Mouse (Mus musculus) megakaryocyte-erythroid progenitor cell, adult 5-6 weeks (primary cell): ENCODE data around the gene Smarca2. TPM values are rescaled to one million over a fixed set of nuclear protein-coding genes. Genes with fewer than 3 reads are reported as not detected.
"Not testable (repeated sequence)": the region's sequence is repeated elsewhere in the genome, so short reads cannot be mapped to it uniquely, and the experiment has no call there.

Experiments used
- ATAC-seq: replicated peaks from 2 replicates; pipeline ENCODE4 v1.8.0; 2016; ENCODE audit warnings: mild to moderate bottlenecking, inconsistent platforms; ENCODE audit not compliant: severe bottlenecking, poor library complexity, low FRiP score, low TSS enrichment
- total RNA-seq, 2 experiments: library from RNA; stranded (forward) in 1 of 2; stranded (reverse) in 1 of 2; fragments of 200-1000, 215-1000 nt in 1 of 2; fragments of >200 nt in 1 of 2; fragmentation: Nextera tagmentation in 1 of 2; gene quantifications; 2 replicates each; pipeline ENCODE4 v1.2.3; 2014 to 2017

The Smarca2 gene
- total RNA-seq, 2 experiments from 2014 or later, result 37.5 to 38.6 TPM

DNA sequence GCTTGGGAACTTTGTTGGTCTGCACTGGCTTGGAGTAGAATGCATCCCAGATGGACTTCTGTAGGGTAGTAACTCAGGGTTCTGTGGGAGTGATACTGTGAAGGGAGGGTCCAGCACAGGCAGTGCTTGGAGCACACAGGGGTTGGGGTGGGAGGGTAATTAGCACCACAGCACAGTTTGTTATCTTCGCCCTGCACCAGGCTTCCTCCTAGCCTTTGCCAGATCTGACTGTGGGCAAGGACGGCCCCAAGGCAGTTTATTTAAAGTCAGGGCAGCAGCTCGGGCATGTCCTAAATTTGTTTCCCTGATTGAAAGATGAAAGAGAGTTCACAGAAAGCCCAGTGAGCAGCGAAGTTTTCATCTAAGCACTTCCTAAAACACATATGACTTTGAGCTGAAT lies 8.1 kb downstream of the Smarca2 start:
- ATAC-seq, result peak; percentile 90

DNA sequence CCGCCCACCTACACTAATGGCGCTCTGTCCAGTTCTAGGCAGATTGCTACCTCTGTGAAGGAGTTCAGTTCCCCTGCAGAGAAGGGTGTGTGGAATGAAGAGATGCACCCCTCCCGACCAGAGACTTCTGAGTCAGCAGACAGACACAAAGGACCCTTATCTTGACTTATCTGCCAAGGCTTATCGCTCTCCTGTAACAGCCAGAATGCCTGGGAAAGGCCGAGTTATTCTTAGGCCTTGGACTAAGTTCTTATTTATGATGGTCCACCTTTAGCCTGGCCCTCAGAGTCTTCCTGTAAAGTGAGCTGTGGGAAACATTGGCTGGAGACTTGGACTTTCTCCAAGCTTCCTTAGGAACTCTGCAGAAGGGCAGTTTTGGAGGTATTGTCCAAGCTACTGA lies 8.8 kb downstream of the Smarca2 start:
- ATAC-seq, result peak; percentile 50

DNA sequence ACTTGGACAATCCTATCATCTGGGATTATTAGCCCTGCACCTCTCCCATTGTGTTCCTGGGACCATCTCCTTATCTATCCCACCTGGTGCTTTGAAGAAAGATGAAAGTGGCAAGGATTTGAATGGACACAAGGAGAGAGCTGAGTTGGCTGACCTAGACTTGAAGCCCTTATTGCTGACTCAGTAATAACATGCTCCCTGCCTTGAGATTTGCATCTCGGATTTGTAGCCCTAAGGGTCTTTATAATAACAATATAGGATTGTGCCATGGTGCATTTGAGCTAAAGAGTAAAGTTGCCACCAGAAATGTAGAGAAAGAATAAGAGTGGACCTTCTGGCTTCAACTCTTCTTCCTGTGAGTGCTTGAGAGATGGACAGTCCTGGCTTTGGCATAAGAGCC lies 11.4 kb downstream of the Smarca2 start:
- no peak for ATAC-seq

DNA sequence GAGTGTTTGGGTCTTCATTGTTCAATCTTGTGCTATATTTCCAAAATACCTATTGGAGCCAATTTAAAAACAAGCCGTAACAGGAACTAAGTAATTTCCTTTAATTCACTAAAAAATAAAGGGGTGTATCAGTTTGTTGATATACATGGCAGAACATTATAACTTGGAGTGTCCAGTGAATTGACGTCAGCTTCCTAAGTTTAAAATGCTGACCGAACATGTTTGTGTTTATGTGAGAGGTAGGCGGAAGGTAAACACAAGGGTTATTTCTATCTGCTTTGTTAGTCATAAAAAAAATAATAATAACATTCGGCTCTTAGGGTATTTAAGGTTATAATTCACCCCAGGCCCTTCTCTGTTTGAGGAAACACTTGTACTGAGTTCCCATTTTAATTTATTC lies 12.4 kb downstream of the Smarca2 start:
- no peak for ATAC-seq

DNA sequence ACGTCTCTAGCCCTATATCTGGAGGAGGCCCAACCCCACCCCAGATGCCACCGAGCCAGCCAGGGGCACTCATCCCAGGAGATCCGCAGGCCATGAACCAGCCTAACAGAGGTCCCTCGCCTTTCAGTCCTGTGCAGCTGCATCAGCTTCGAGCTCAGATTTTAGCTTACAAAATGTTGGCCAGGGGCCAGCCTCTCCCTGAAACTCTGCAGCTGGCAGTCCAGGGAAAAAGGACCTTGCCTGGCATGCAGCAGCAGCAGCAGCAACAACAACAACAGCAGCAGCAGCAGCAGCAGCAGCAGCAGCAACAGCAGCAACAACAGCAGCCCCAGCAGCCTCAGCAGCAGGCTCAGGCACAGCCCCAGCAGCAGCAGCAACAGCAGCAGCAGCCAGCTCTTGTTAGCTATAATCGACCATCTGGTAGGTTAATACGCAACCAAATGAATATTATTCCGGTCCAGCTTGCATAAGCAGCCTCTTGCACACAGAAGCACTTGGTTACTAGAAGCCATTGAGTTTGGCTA lies 25.9 kb downstream of the Smarca2 start:
- no peak for ATAC-seq

DNA sequence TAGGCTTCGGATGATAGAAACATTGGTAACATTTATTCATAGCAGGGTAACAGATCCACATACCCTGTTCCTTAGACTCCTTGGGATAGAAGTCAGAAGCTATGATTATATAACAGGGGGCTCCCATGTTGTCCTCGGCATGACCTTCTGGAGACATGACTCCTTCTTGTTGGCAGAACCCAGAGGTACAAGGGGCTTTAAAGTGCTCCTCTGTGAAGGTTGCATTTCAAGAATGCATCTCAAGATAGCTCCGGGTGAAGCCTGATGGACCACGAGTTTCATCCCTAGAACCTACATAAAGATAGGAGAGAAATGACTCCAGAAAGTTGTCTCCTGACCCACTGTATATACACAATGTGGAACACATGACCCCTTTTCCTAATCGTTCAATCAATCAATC lies 27.4 kb downstream of the Smarca2 start:
- ATAC-seq, result no peak

DNA sequence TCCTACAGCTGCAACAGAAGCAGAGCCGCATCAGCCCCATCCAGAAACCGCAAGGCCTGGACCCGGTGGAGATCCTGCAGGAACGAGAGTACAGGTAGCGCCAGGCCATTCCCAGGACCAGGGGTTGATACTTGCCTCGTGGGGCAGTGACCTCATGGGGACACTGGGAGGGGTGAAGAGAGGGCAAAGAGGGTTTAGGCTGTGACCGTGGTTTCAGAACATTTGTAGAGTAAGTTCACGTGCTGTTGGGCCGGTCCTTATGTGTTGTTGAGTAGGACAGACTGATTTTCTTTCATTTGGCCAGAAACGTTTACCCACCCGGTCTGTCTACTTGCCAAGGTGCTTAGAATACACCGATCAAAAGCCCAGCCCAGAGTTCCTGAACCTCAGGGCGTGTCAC lies 35.7 kb downstream of the Smarca2 start:
- no peak for ATAC-seq

DNA sequence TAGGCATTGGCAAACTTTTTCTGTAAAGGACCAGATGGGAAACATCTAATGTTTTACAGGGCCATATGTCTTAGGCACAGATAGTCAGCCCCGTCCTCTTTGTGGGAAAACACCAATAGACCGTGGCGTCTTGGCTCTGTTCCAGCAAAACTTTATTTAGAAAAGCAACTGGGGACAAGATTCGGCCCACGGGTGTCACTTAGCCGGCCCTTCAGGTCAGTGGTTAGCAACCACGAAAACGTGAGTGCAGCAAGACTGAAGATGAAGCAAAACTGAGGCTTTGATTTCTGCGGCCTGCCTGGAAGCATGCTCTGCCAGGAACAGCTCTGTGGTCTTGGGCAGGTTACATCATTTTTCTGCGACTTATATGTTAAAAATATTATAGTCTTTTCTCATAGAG lies 36.4 kb downstream of the Smarca2 start:
- no peak for ATAC-seq

DNA sequence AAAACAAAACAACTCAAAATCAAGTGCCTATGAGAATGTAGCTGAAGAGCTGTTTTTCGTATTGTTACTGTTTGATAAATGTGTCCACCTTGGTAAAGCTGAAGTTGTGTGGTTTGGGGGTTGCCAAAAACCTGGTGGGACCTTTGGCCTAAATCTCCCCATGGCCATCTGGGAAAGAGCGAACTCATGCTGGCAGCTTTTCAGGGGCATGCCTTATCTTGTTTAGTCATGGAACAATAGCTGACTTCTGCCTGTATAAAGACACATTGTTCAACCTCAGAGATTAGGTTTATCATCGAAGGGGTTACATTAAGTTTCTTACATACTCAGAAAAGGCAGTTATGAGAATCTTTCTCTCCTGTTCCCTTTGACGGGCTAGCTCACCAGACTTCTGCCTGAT lies 38.2 kb downstream of the Smarca2 start:
- ATAC-seq, result peak; percentile 71

DNA sequence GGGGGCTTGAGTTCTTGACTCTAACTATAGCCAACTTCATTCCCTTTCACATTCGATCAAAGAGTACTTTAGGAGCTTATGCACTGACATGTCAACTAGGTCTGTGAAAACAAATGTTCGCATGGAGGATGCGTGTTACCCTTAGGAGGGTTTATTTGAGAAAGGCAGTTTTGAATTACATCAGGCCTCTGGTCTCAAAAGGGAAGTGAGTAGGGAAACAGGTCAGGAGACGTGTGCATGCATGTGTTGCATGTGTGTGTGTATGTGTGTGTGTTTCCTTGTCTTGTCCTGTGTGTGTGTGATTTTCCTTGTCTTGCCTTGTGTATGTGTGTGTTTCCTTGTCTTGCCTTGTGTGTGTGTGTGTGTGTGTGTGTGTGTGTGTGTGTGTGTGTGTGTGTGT lies 39.1 kb downstream of the Smarca2 start:
- no peak for ATAC-seq

DNA sequence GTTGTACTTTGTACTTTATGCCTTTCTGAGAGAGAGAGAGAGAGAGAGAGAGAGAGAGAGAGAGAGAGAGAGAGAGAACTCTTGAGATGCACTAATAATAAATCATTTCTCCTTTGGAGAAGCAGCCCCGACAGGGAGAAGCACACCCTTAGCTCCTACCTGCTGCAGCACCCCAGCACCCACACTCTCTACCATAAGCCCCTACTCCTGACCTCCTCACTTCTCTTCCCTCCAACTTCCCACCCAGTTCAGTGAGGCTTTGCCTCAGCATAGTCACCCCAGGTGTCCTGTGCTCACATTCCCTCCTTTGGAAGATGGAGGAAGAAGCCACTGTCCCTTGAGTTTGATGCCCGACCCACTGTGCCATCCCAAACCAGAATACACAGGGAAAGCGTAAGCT lies 40.2 kb downstream of the Smarca2 start:
- ATAC-seq, result no peak

DNA sequence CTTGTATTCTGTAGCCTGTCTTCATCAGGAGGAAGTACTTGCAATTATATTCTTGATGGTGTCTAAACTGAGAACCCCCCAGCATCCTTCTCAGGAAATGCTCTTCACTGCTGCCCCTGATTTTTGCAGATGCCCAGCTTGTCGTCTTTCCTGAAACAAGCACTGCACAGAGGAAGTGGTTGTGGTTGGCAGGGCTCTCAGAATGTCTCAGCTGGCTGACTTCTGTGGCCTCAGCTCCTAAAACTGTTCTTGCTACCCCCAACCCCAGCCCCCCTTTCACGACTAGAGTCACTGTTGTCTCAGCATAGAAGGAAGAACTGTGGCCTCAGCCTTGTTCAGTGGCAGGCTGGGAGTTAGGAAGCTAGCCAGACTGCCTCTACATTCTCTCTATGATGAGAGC lies 41.3 kb downstream of the Smarca2 start:
- ATAC-seq, result no peak

DNA sequence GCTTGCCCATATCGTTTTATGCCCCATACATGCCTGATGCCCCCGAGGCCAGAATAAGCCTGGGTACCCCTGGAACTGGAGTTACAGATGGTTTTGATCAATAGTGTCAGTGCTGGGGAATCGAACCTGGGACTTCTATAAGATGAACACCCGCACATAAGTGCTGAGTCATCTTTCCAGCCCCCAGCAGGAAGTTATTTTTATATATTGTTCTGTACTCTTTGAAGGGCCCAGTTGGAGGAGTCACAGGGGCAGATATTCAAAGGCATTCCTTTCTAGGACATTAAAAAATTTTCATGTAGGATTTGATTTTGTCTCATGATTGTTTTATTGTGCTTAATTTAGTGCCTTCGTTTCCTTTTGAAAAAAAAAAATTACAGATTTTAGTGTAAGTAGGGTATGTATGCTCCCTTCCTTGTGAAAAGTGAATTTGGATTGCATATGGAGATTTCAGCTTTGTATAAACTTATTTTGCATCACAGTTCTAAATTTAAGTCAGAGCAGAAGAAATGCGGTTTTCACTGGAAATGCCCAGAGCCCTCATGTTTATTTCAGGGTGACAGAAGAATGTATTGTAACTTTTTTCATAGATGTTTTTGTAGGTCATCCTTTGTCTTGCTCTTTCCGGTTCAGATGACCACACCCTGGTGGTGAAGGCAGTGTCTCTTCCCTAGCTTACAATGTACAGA lies 45.9 kb downstream of the Smarca2 start:
- ATAC-seq, result no peak

DNA sequence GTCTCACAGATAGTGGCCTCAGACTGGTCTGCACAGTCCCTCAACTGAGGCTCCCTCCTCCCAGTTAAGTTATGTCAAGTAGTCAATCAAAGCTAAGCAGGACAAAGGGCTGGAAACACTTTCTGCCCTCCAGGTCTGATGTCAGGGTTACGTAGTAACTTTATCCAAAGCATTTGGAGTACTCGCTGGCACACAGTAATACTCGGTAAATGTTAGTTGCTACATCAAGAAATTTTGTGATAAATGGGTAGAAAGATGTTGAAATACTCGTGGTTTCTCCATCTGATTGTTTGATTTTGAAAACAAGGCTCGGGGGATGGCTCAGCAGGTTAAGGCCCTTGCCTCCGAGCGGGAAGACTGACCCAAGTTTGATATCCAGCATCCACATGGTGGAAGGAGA lies 53.5 kb downstream of the Smarca2 start:
- ATAC-seq, result no peak

DNA sequence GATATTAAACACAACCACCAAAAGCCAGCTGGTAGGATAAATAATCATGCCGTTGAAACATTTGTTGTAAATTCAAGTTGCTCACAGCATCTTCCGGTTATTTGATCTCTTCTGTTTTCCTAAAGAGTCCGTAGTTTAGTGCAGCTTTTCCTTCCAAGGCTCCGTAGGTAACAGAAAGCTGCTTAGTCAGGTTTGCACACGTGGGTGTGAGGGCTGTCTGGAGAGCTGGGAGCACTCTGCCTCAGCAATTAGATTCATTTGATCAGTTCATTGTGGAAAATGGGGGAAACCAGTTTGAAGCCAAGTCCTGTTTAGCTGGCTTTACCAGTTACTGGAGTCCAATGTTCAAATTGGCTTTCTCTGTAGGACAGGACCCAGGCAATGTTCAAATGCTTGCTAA lies 55.1 kb downstream of the Smarca2 start:
- no peak for ATAC-seq

DNA sequence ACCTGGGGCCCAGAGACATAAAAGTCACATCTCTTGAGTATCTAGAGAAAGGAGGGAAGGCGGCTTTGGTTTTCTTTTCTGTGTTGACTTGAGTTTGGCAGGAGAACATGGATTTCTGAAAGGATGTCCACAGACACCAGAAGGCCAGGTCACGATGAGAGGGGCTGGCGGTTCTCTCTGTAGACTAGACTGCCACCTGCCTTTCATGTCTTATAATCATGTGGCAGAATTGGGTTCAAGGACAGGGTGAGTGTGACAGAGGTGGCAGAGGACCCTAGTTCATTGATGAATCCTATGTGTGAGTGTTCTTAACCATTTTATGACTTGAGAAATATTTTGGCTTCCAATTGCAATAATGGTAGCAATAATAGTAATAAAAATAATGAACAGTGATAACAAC lies 56.3 kb downstream of the Smarca2 start:
- no peak for ATAC-seq

DNA sequence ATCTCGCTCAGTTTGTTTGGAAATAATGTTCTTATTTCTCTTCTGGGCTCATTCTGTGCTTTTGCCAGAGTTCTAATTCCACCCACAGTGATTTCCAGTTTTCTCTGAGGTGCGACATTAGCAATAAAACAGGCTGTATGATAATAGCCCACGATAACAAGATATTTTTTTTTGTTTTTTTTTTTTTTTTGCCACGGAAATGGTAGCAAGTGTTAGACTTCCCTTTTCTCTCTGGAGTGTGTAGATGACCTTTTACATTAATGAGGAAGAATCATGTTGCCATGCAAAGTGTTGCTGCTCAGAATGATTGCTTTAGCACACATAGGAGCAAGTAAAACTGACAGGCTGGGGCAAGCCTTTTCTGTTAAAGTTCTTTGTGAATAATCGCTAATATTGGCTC lies 61.5 kb downstream of the Smarca2 start:
- ATAC-seq, result no peak

DNA sequence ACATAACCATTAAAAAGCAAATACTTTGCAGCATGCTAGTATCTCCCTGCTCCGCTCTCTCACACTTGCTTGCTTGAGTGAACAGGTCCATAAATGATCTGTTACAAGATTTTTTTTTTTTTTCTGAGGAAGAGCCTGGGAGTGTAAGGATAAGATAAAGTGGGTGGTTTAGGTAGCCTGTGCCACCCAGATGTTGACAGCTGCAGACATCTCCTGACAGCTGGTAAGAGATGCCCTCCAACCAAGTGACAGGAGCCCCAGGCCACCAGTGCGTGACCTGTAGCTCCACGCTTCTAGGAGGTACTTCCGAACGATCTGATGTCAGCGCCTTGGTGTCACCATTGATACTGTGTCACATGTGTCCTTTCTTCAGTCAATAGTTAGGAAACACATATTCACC lies 65.2 kb downstream of the Smarca2 start:
- peak; percentile 44; the same call in 1 of the 2 replicates for ATAC-seq

DNA sequence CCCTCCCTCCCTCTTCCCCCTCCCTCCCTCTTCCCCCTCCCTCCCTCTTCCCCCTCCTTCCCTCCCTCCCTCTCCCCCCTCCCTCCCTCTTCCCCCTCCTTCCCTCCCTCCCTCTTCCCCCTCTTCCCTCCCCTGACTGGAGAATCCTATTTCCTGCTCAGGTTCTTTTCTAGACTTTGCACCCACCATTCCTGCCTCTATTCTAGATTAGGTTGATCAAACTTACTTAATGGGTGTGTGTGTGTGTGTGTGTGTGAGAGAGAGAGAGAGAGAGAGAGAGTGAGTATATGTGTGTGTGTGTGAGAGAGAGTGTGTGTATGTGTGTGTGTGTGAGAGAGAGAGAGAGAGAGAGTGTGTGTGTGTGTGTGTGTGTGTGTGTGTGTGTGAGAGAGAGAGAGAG lies 66.6 kb downstream of the Smarca2 start:
- not testable (repeated sequence) for ATAC-seq

DNA sequence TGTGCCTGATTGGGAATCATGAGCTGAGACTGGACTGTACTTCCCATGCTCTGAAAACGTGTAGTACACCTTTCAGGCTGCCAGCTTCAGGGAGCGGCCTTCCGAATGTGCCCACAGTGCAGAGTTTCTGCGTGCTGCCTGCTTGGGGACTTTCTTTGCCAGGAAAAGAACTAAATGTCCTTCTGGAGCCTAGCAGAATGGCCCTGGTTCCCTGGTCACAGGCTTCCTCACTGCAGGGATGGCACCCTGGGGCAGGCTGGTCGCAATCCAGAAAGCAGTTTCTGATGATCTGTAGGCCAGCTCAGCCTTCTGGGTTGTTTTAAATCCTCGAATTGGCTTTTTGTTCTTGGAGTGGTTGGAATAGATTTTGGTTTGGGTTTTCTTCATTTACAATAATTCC lies 71.1 kb downstream of the Smarca2 start:
- ATAC-seq, result no peak

DNA sequence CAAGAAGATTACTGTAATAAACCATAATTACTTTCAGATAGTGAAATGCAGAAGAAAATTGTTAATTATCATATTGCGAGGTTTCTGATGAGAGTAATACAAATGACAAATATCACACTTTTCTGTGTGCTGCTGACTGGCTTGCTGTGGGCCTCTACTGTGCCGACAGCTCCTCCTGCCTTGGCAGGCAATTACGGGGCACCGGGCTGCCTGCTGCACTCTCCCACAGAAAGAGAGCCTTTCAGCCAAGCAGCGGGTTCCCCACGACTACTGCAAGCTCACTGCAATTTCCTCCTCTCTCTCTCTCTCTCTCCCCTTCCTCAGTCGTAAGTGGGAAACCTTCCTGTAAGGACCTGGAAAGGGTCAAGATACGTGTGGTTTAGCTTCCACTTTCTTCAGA lies 73.7 kb downstream of the Smarca2 start:
- no peak for ATAC-seq

DNA sequence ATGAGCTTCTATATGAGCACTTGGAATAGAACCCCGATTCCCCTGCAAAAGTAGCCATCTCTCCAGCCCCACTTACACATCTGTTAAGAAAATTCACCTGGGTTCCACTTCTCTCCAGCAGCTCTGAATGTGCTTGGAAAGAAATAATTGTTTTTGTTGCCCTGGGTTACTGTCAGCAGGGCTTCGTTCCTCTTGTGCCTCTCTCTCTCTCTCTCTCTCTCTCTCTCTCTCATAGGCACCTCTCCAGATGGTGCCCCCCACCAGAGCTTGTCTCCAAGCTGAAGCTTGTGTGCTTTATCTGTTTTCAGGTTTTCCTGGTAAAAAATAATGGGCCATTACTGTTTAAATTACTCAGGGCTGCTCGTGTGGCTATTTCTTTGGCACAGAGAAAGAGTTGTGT lies 74.8 kb downstream of the Smarca2 start:
- ATAC-seq, result no peak
